Mouse (Mus musculus): Measurements from ENCODE around the gene Gtf3c4. TPM values are rescaled to one million over a fixed set of nuclear protein-coding genes. Genes with fewer than 3 reads are reported as not detected.

The Gtf3c4 gene
- polyA plus RNA-seq, 1 experiment: 0.41 TPM

DNA sequence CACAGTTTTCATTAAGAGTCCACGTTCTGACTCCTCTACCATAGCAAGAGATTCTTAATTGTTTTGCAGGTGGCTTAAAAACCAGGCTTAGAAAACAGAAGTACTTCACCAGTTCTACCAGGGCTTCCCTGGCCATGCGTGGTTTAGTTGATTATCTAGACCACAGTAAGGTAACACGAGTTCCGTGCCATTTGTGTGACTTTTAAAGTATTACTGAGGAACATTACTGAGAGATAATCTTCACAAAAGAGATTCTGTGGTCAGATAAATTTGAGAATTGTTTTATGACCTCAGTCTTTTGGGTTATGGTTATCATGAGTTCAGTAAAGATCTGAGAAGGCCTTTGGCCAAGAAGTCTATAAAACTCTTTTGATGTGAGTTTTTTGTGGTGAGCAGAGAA lies 19.1 kb upstream of the Gtf3c4 start:
- Histone ChIP-seq H3K4me3 (replicated peaks) (no peak overlapping the region), H3K4me1 (ENCODE audit: control insufficient read depth) (no peaks in the 10 kb centered on the region), H3K9me3 (ENCODE audit: control insufficient read depth, low read length) (no peaks in the 10 kb centered on the region), H3K36me3 (ENCODE audit: control insufficient read depth) (peaks cover 66% of the 10 kb centered on the region), H3K27me3 (ENCODE audit: control insufficient read depth) (no peaks in the 10 kb centered on the region)
- TF ChIP-seq TAL1 (IDR thresholded peaks at IDR 0.05; ENCODE audit: low read length): no peak
- TF ChIP-seq GATA1 (IDR thresholded peaks at IDR 0.05; ENCODE audit: low read length): no peak

DNA sequence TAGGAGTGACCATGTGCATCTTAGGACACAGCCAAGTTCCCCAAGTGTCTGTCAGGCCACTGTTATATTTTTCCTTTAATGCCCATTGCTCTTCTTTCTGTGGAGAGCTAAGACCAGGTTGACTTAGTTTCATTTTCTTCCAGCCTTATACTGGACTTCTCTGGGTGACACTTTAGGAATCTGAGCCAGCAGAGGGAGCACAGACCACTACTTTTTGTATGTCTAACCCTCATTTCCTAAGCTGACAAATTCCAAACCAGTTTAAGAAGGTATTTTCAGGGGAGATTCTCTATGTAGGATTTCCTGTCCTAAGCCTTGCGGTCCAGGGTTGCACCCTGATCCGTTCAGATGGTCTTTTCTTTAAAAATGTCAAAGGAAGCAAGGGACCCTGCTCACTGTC lies 15.6 kb upstream of the Gtf3c4 start:
- no peak overlapping the region for H3K4me3 ChIP-seq (replicated peaks)
- no peaks in the 10 kb centered on the region for H3K9me3 ChIP-seq (ENCODE audit: control insufficient read depth, low read length)
- TF ChIP-seq TAL1 (IDR thresholded peaks at IDR 0.05; ENCODE audit: low read length) (no peak), GATA1 (IDR thresholded peaks at IDR 0.05; ENCODE audit: low read length) (no peak)
- H3K36me3 ChIP-seq (ENCODE audit: control insufficient read depth): peaks cover 41% of the 10 kb centered on the region
- H3K27me3 ChIP-seq (ENCODE audit: control insufficient read depth): no peaks in the 10 kb centered on the region
- no peaks in the 10 kb centered on the region for H3K4me1 ChIP-seq (ENCODE audit: control insufficient read depth)

DNA sequence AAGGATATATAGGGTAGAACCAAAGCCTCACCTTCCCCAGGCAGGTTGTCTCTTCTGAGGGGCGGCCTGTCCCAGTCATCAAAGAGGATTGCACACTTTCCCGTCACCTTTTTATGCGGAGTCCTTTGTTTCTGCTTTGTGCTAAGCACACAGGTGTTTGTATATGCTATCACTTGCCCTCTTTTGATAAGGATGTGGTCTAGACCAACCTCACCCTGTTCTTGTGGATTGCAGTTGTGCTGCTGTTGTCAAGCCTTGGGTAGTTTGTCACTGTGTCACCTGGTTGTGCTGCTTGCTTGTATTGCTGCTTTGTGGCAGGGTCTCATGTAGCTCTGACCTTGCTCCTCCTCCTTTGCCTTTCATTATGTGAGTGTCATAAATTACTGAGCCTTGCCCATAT lies 12.4 kb upstream of the Gtf3c4 start:
- TF ChIP-seq TAL1 (IDR thresholded peaks at IDR 0.05; ENCODE audit: low read length) (no peak), GATA1 (IDR thresholded peaks at IDR 0.05; ENCODE audit: low read length) (no peak)
- H3K27me3 ChIP-seq (ENCODE audit: control insufficient read depth): no peaks in the 10 kb centered on the region
- no peaks in the 10 kb centered on the region for H3K4me1 ChIP-seq (ENCODE audit: control insufficient read depth)
- H3K4me3 ChIP-seq (replicated peaks): no peak overlapping the region
- H3K36me3 ChIP-seq (ENCODE audit: control insufficient read depth): peaks cover 47% of the 10 kb centered on the region
- no peaks in the 10 kb centered on the region for H3K9me3 ChIP-seq (ENCODE audit: control insufficient read depth, low read length)

DNA sequence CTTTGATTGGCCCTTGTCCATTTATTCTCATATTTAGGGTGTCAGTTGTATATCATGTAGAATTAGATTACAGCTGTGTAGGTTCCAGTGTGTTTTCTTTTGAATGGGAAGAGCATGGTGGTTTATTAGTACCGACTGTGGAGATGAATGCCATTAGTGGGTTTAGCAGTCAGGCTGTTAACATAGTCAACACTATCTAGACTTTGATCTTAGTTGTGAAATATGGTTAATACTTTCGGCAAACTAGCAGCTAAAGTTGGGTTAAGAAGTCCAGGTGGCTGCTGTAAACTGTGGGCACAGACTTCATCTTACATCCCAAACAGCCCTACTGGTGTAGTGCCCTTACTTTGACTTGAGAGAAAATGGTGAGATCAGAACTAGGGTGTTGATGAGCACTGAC lies 8.7 kb upstream of the Gtf3c4 start:
- no peaks in the 10 kb centered on the region for H3K9me3 ChIP-seq (ENCODE audit: control insufficient read depth, low read length)
- H3K36me3 ChIP-seq (ENCODE audit: control insufficient read depth): peaks cover 63% of the 10 kb centered on the region
- TF ChIP-seq TAL1 (IDR thresholded peaks at IDR 0.05; ENCODE audit: low read length) (no peak), GATA1 (IDR thresholded peaks at IDR 0.05; ENCODE audit: low read length) (no peak)
- no peaks in the 10 kb centered on the region for H3K27me3 ChIP-seq (ENCODE audit: control insufficient read depth)
- peaks cover 2% of the 10 kb centered on the region; the same call in 1 of the 2 replicates for H3K4me1 ChIP-seq (ENCODE audit: control insufficient read depth)
- no peak overlapping the region for H3K4me3 ChIP-seq (replicated peaks)

DNA sequence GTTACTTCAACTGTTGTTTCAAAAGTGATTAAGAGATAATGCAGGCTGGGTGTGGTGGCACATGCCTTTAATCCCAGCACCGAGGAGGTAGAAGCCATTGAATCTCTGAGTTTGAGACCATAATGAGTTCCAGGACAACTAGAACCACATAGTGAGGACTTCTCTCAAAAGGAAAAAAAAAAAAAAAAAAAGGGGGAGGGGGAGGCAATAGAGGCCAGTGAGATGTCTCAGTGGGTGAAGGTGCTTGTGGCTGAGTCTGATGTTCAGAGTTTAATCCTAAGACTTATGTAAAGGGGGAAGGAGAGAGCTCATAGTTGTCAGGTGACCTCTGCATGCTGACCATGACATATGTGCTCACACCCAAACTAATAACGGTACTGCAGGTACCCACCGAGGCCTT lies 1.9 kb upstream of the Gtf3c4 start:
- Histone ChIP-seq H3K9me3 (ENCODE audit: control insufficient read depth, low read length) (no peaks in the 10 kb centered on the region), H3K27me3 (ENCODE audit: control insufficient read depth) (no peaks in the 10 kb centered on the region), H3K36me3 (ENCODE audit: control insufficient read depth) (peaks cover 34% of the 10 kb centered on the region), H3K4me3 (replicated peaks) (no peak overlapping the region), H3K4me1 (ENCODE audit: control insufficient read depth) (peaks cover 43% of the 10 kb centered on the region)
- TF ChIP-seq GATA1 (IDR thresholded peaks at IDR 0.05; ENCODE audit: low read length): no peak
- TF ChIP-seq TAL1 (IDR thresholded peaks at IDR 0.05; ENCODE audit: low read length): no peak

DNA sequence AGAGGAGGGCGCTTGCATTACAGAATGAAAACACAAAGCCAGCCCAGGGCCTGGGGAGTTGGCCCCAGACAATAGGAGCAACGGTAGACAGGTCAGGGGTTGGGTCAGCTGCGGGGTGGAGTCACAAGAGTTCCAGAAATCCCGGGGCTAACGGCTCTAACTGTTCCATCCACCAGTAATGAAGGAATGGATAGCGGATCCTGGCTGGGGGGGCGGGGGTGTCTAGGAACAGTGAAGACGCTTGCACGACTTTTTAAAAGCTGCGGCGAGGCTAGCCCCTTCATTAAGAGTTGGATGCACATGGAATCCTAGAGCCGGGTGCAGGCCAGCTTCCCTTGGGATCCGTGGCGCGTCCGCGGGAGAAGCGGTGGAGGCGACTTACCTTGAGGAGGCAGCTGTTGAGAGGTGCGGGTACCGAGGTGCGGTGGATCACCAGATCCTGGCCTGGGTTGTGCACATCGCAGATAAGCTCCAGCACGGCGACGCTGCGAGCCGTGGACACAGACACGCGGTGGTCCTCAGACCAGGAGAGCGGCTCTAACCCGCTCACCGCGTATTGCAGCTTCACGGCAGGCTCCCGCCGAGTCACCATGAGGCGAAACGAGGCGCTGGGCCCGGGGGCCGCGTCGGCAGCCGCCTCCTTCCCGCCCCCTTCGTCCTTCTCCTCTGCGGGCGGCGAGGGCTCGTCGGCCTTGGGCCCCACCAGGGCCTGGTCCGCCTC lies 499 bp downstream of the Gtf3c4 start:
- Histone ChIP-seq H3K27me3 (ENCODE audit: control insufficient read depth) (no peaks in the 10 kb centered on the region), H3K36me3 (ENCODE audit: control insufficient read depth) (peaks cover 23% of the 10 kb centered on the region), H3K9me3 (ENCODE audit: control insufficient read depth, low read length) (no peaks in the 10 kb centered on the region), H3K4me3 (replicated peaks) (peak overlapping the region; percentile 86), H3K4me1 (ENCODE audit: control insufficient read depth) (peaks cover 43% of the 10 kb centered on the region)
- peak; percentile 49 for TF ChIP-seq TAL1 (IDR thresholded peaks at IDR 0.05; ENCODE audit: low read length)
- TF ChIP-seq GATA1 (IDR thresholded peaks at IDR 0.05; ENCODE audit: low read length): no peak

DNA sequence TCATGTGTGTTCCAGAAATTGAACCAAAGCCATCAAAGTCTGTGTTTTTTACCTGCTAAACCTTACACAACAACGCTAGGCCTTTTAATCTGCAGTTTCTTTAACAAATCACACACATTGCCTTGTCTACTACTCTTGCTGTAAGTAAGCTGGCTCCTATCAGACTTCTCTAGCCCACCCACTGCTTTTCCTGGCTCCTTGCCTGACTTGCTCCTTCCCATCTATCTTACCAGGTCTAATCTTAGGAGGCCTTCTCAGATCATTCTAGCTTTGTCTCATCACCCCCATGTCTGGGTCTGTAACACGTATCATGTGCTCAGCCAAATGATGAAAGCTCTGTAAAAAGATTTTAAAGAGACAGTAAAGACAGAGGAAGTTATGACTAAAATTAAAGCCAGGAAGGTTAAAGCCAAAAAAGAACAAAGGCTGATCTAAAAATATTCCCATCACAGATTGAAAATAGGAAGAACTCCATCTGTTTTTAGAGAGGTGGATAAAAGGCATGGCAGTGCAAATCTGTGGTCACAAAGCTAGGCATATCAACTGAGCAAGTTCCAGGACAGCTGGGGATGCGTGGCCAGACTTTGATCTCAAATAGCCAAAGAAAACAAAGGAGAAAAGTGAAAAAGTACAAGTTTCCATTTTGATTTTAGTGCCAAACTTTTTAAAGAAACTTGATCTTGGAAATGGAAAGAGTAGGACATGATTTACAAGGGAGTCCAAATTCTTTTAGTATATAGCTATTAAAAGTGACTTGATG lies 3.8 kb downstream of the Gtf3c4 start:
- Histone ChIP-seq H3K4me1 (ENCODE audit: control insufficient read depth) (peaks cover 32% of the 10 kb centered on the region), H3K36me3 (ENCODE audit: control insufficient read depth) (peaks cover 47% of the 10 kb centered on the region), H3K9me3 (ENCODE audit: control insufficient read depth, low read length) (no peaks in the 10 kb centered on the region), H3K4me3 (replicated peaks) (no peak overlapping the region), H3K27me3 (ENCODE audit: control insufficient read depth) (no peaks in the 10 kb centered on the region)
- TF ChIP-seq TAL1 (IDR thresholded peaks at IDR 0.05; ENCODE audit: low read length): no peak

DNA sequence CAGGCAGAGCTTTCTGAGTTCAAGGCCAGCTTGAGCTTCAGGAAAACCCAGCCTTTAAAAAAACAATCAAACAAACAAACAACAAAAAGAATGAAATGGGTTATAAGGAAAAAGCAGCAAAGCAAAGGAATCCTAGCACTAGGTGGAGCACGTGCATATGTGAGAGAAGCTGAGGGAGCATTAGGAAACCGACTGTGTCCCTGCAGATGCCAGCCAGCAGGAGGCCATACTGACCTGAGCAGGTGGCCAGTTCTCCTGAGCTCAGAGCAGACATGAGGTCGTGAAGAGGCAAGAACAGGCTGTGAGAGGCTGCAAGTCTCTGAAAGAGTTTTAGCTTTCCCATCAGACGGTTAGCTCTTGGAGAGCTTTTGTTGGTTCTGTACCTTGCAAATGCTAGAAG lies 10.9 kb downstream of the Gtf3c4 start:
- H3K36me3 ChIP-seq (ENCODE audit: control insufficient read depth): peaks cover 96% of the 10 kb centered on the region
- no peak for TF ChIP-seq GATA1 (IDR thresholded peaks at IDR 0.05; ENCODE audit: low read length)
- TF ChIP-seq TAL1 (IDR thresholded peaks at IDR 0.05; ENCODE audit: low read length): no peak
- no peaks in the 10 kb centered on the region for H3K9me3 ChIP-seq (ENCODE audit: control insufficient read depth, low read length)
- no peak overlapping the region for H3K4me3 ChIP-seq (replicated peaks)
- H3K27me3 ChIP-seq (ENCODE audit: control insufficient read depth): no peaks in the 10 kb centered on the region
- no peaks in the 10 kb centered on the region; the same call in 1 of the 2 replicates for H3K4me1 ChIP-seq (ENCODE audit: control insufficient read depth)

DNA sequence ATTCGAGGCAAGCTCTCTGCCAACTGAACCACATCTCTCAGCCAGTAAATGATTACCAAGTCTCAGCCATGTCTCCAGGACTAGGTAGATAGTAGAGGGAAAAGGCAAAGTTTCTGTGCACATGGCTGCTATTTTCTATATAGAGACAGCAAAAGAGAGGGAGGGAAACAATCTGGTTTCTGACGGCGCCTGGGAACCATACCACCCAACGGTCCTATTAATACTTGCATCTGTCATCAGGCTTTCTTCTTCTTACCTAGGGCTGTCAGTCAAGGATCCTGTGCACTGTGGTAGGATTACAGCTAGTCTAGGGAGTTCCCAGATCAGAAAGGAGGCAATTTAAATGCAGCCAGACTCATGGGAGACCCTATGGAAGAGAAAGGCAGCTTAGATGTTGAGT lies 21.3 kb downstream of the Gtf3c4 start:
- peaks cover 20% of the 10 kb centered on the region for H3K36me3 ChIP-seq (ENCODE audit: control insufficient read depth)
- H3K27me3 ChIP-seq (ENCODE audit: control insufficient read depth): no peaks in the 10 kb centered on the region
- no peaks in the 10 kb centered on the region for H3K4me1 ChIP-seq (ENCODE audit: control insufficient read depth)
- no peak overlapping the region for H3K4me3 ChIP-seq (replicated peaks)
- no peak for TF ChIP-seq TAL1 (IDR thresholded peaks at IDR 0.05; ENCODE audit: low read length)
- no peak for TF ChIP-seq GATA1 (IDR thresholded peaks at IDR 0.05; ENCODE audit: low read length)
- no peaks in the 10 kb centered on the region for H3K9me3 ChIP-seq (ENCODE audit: control insufficient read depth, low read length)

Data from erythroblast, embryonic 14.5 days (primary cell).